Mouse (Mus musculus) urinary bladder, postnatal 0 days (tissue): ENCODE measurements around the gene Ocrl. TPM values are rescaled to one million over a fixed set of nuclear protein-coding genes. Genes with fewer than 3 reads are reported as not detected.

Source experiments
- polyA plus RNA-seq: library from polyadenylated mRNA; unstranded; fragments of >200 nt; fragmentation: Nextera tagmentation; extraction: Ambion mirVana; gene quantifications from 2 replicates; pipeline ENCODE4 v1.2.1, GENCODE M21; 2015

The Ocrl gene
- 11.7 and 14.5 TPM in 2 replicates for polyA plus RNA-seq

GRCm38 (mm10) chrX:47912306-47912792 is at the start of gene Ocrl:
Gene Ocrl (plus strand): TSS chrX:47912387.

GRCm38 (mm10) chrX:47892431-47893024 is 19.7 kb upstream of the Ocrl start, which contains the start of gene Smarca1:
Gene Smarca1 (minus strand): TSS chrX:47892974.

Other genes with a start within 250 kb of the Ocrl start
- gene Smarca1, start 19.4 kb upstream of the Ocrl start, polyA plus RNA-seq = 13.5 and 17.4 TPM in 2 replicates
- gene Apln, start 122.5 kb downstream of the Ocrl start, polyA plus RNA-seq = 2.8 and 5.2 TPM in 2 replicates
- gene Xpnpep2, start 196.3 kb downstream of the Ocrl start, polyA plus RNA-seq = 0.45 and 0.47 TPM in 2 replicates
- 1.8 and 2.8 TPM in 2 replicates for gene Sash3, start 234.0 kb downstream of the Ocrl start, polyA plus RNA-seq